In genomic region chr1:64809085-64809484, GRCm38 (mm10) we compare ENCODE assay signal across 10 mouse cellular contexts.
DNase-seq lines count a peak whose midpoint lies in the region; ATAC-seq and TF ChIP-seq lines count a peak whose summit lies in the region.
"Had no signal": no experiment of that assay in that cellular context is flagged by ENCODE, and none has a peak within 500 bp of the region (broad histone marks: within the 10 kb centered on the region; RNA-seq: fewer than 3 reads in every experiment).

No protein-coding gene starts in this region.

- DNase-seq in limb, embryonic 10.5 days (ENCODE audit: low spot score): no peak
- DNase-seq in large intestine, adult 2 months (ENCODE audit: low read depth, low spot score): peak; percentile 78
- DNase-seq in gastrocnemius, postnatal 14 days: no peak
- no peak for DNase-seq in left cerebral cortex, adult 2 months (ENCODE audit: extremely low spot score in 1 of 2, low spot score in 2 of 2)

- no peak for TF ChIP-seq CTCF in left cerebral cortex, adult 2 months (IDR thresholded peaks at IDR 0.05)

- H3K27me3 ChIP-seq in limb, embryonic 12.5 days: no peaks in the 10 kb centered on the region
- H3K27me3 ChIP-seq in limb, embryonic 10.5 days (ENCODE audit: low read depth, poor library complexity, severe bottlenecking): no peaks in the 10 kb centered on the region
- H3K27me3 ChIP-seq in heart, embryonic 15.5 days: no peaks in the 10 kb centered on the region
- H3K27me3 ChIP-seq in stomach, embryonic 16.5 days (ENCODE audit: control insufficient read depth, insufficient read depth, low read length): no peaks in the 10 kb centered on the region
- H3K27me3 ChIP-seq: hindbrain, embryonic 15.5 days had no signal

- no peak overlapping the region for H3K9ac ChIP-seq in limb, embryonic 12.5 days (replicated peaks)
- no peak overlapping the region for H3K9ac ChIP-seq in heart, embryonic 15.5 days
- H3K9ac ChIP-seq in stomach, embryonic 16.5 days (ENCODE audit: low read length): no peak overlapping the region
- H3K9ac ChIP-seq: hindbrain, embryonic 15.5 days had no signal

- H3K27ac ChIP-seq in limb, embryonic 12.5 days: peak overlapping the region; percentile 43
- H3K27ac ChIP-seq in limb, embryonic 10.5 days: no peak overlapping the region
- H3K27ac ChIP-seq in heart, embryonic 15.5 days: peak overlapping the region; percentile 46
- H3K27ac ChIP-seq in stomach, embryonic 16.5 days (ENCODE audit: low read length): peak overlapping the region; percentile 74
- no peak overlapping the region for H3K27ac ChIP-seq in left cerebral cortex, adult 2 months
- H3K27ac ChIP-seq: hindbrain, embryonic 15.5 days; macrophage had no signal

- no peak overlapping the region for H3K4me2 ChIP-seq in limb, embryonic 12.5 days
- no peak overlapping the region for H3K4me2 ChIP-seq in heart, embryonic 15.5 days
- no peak overlapping the region for H3K4me2 ChIP-seq in stomach, embryonic 16.5 days (ENCODE audit: low read depth, low read length)
- H3K4me2 ChIP-seq: hindbrain, embryonic 15.5 days had no signal

- ATAC-seq in limb, embryonic 12.5 days (ENCODE audit: insufficient number of reproducible peaks, insufficient read depth, low FRiP score, low TSS enrichment, low read depth): peak; percentile 59; the same call in 1 of the 2 replicates
- ATAC-seq in heart, embryonic 15.5 days (replicated peaks; ENCODE audit: insufficient number of reproducible peaks, insufficient read depth, low FRiP score, low read depth): peak; percentile 80
- ATAC-seq in stomach, embryonic 16.5 days (ENCODE audit: insufficient read depth, low FRiP score): peak; percentile 95
- no peak for ATAC-seq in monocyte, adult 5-6 weeks (replicated peaks; ENCODE audit: insufficient number of reproducible peaks, low FRiP score, low TSS enrichment, poor library complexity, severe bottlenecking)

- peaks cover 17% of the 10 kb centered on the region for H3K4me1 ChIP-seq in limb, embryonic 12.5 days (replicated peaks)
- peaks cover 10% of the 10 kb centered on the region for H3K4me1 ChIP-seq in limb, embryonic 10.5 days
- H3K4me1 ChIP-seq in heart, embryonic 15.5 days (replicated peaks): peaks cover 17% of the 10 kb centered on the region
- peaks cover 9% of the 10 kb centered on the region; the same call in 1 of the 2 replicates for H3K4me1 ChIP-seq in stomach, embryonic 16.5 days (ENCODE audit: control insufficient read depth, insufficient read depth, low read length)
- H3K4me1 ChIP-seq: hindbrain, embryonic 15.5 days had no signal

- WGBS in limb, embryonic 12.5 days: 67% methylated on average over 2 of the region's 2 CpGs
- WGBS in limb, embryonic 10.5 days: 79% methylated on average over 2 of the region's 2 CpGs
- 29% methylated on average over 2 of the region's 2 CpGs for WGBS in heart, embryonic 15.5 days
- 15% methylated on average over 2 of the region's 2 CpGs for WGBS in large intestine, adult 2 months
- 28% methylated on average over 2 of the region's 2 CpGs for WGBS in stomach, embryonic 16.5 days

- intact Hi-C loops in gastrocnemius, postnatal 14 days (cut with DNase I; ENCODE audit: low total_unique reads): no loop called here
- intact Hi-C loops in left cerebral cortex, adult 2 months (cut with DNase I): no loop called here

- H3K4me3 ChIP-seq in limb, embryonic 12.5 days (replicated peaks): no peak overlapping the region
- H3K4me3 ChIP-seq in limb, embryonic 10.5 days: no peak overlapping the region
- H3K4me3 ChIP-seq in heart, embryonic 15.5 days: no peak overlapping the region
- no peak overlapping the region for H3K4me3 ChIP-seq in stomach, embryonic 16.5 days (replicated peaks; ENCODE audit: low read length)
- H3K4me3 ChIP-seq in left cerebral cortex, adult 2 months: no peak overlapping the region
- H3K4me3 ChIP-seq: hindbrain, embryonic 15.5 days had no signal

- H3K36me3 ChIP-seq in limb, embryonic 12.5 days: no peaks in the 10 kb centered on the region
- H3K36me3 ChIP-seq in limb, embryonic 10.5 days: no peaks in the 10 kb centered on the region
- no peaks in the 10 kb centered on the region for H3K36me3 ChIP-seq in heart, embryonic 15.5 days
- H3K36me3 ChIP-seq in stomach, embryonic 16.5 days (ENCODE audit: control insufficient read depth, insufficient read depth, low read length): no peaks in the 10 kb centered on the region
- H3K36me3 ChIP-seq: hindbrain, embryonic 15.5 days had no signal

- no peaks in the 10 kb centered on the region for H3K9me3 ChIP-seq in limb, embryonic 12.5 days
- H3K9me3 ChIP-seq in limb, embryonic 10.5 days (replicated peaks): no peaks in the 10 kb centered on the region
- H3K9me3 ChIP-seq in heart, embryonic 15.5 days (replicated peaks): no peaks in the 10 kb centered on the region
- H3K9me3 ChIP-seq in stomach, embryonic 16.5 days (replicated peaks; ENCODE audit: control insufficient read depth, low read length): no peaks in the 10 kb centered on the region
- H3K9me3 ChIP-seq: hindbrain, embryonic 15.5 days had no signal

Comparison
In these comparisons a context has a peak if more than half of its experiments do, and no peak if none do; other contexts are left out.
1. H3K27ac ChIP-seq: peak in limb, embryonic 12.5 days (single experiment), heart, embryonic 15.5 days (single experiment) and stomach, embryonic 16.5 days (single experiment); none in limb, embryonic 10.5 days (single experiment) and left cerebral cortex, adult 2 months (single experiment).